Mouse (Mus musculus) adrenal gland (tissue): ENCODE data around the gene Kpna1.
"Not testable (repeated sequence)": the region's sequence is repeated elsewhere in the genome, so short reads cannot be mapped to it uniquely, and the experiment has no call there.

ENCODE experiments used
- intact Hi-C: fragments of 180-260 bp; cut with DNase I; formaldehyde crosslinking; loops from one replicate; pipeline ENCODE4 v1.15.1; 2025

Kpna1 gene

GRCm38 (mm10) chr16:35984471-35984870 is 5.9 kb downstream of the Kpna1 start:
- intact Hi-C loops: loop anchor here (5.0 kb wide), 1 partner anchor 88 kb away; the partner anchor contains the start of genes Ccdc58 and Fam162a

- intact Hi-C loops: no loop called here
Observed at GRCm38 (mm10) chr16:35987930-35988329, 9.4 kb downstream of the Kpna1 start.

- intact Hi-C loops: no loop called here
Observed at GRCm38 (mm10) chr16:35992391-35992790, 13.8 kb downstream of the Kpna1 start.

GRCm38 (mm10) chr16:35993316-35993715 is 14.8 kb downstream of the Kpna1 start:
- intact Hi-C loops: no loop called here

GRCm38 (mm10) chr16:35998852-35999251 is 20.3 kb downstream of the Kpna1 start:
- intact Hi-C loops: not testable (repeated sequence)

GRCm38 (mm10) chr16:36008396-36008795 is 29.8 kb downstream of the Kpna1 start:
- intact Hi-C loops: no loop called here

GRCm38 (mm10) chr16:36016335-36016734 is 37.8 kb downstream of the Kpna1 start:
- intact Hi-C loops: no loop called here

GRCm38 (mm10) chr16:36028120-36028519 is 49.6 kb downstream of the Kpna1 start:
- intact Hi-C loops: not testable (repeated sequence)

- intact Hi-C loops: no loop called here
Observed at GRCm38 (mm10) chr16:36040640-36041624, 62.4 kb downstream of the Kpna1 start, which contains the start of gene Wdr5b. Gene Wdr5b (plus strand): TSS chr16:36041190.

- intact Hi-C loops: no loop called here
Observed at GRCm38 (mm10) chr16:36041625-36042020, 63.1 kb downstream of the Kpna1 start.

- intact Hi-C loops: no loop called here
Observed at GRCm38 (mm10) chr16:36043073-36043472, 64.5 kb downstream of the Kpna1 start.

- intact Hi-C loops: no loop called here
Observed at GRCm38 (mm10) chr16:36043964-36044363, 65.4 kb downstream of the Kpna1 start.

- intact Hi-C loops: no loop called here
Observed at GRCm38 (mm10) chr16:36047538-36047937, 69.0 kb downstream of the Kpna1 start.

- intact Hi-C loops: no loop called here
Observed at GRCm38 (mm10) chr16:36051491-36051890, 72.9 kb downstream of the Kpna1 start.

GRCm38 (mm10) chr16:36053524-36054275 is 75.2 kb downstream of the Kpna1 start:
- intact Hi-C loops: no loop called here

- intact Hi-C loops: no loop called here
Observed at GRCm38 (mm10) chr16:36054920-36055319, 76.4 kb downstream of the Kpna1 start.

GRCm38 (mm10) chr16:36056416-36056815 is 77.9 kb downstream of the Kpna1 start:
- intact Hi-C loops: no loop called here

GRCm38 (mm10) chr16:36057933-36058475 is 79.5 kb downstream of the Kpna1 start:
- intact Hi-C loops: no loop called here

GRCm38 (mm10) chr16:36062534-36062933 is 84.0 kb downstream of the Kpna1 start:
- intact Hi-C loops: not testable (repeated sequence)

GRCm38 (mm10) chr16:36063315-36063714 is 84.8 kb downstream of the Kpna1 start:
- intact Hi-C loops: no loop called here

- intact Hi-C loops: no loop called here
Observed at GRCm38 (mm10) chr16:36064904-36065303, 86.4 kb downstream of the Kpna1 start.

GRCm38 (mm10) chr16:36067694-36068093 is 89.1 kb downstream of the Kpna1 start:
- intact Hi-C loops: no loop called here
